Mouse (Mus musculus): ENCODE data around the gene Jup.

DNA sequence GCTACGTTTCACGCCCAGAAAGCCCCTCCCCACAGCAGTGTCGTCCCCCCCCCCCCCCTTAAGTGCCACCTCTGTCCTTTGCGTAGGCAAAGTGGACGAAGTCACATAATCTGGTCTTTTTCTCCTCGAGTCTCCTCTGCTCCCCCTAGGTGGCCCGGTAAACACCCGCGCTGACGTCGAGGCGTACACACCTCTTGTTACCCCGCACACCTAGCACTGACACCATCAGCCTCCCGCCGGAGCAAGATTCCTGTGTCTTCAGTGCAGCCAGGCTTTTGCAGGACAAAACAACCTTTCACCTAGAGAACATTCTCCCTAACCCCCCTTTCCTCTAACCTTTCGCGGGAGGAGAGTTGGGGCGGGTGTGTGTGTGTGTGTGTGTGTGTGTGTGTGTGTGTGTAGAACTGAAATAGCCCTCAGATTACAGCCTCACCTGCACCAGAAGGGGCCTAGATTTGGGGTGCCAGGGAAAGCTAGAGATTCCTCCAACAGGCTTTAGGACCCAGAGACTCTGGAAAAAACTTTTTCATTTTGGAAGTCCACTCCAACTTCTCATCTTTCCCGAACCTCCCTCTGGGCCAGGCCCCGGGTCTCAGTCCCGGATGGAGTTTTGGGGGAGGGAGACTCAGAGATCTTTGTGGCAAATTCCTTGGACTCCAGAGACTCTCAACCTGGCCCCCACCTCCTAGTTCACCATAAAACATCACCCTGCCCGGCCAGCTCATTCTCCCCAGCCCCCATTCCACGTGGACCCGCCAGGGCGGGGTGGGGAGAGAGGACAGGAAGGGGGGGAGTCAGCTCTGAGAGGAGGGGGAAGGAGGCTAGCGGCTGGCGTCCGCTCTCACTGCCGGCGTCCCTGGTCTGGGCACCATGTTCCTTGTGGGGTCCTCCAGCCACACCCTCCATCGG lies 17.6 kb upstream of the Jup start, which contains the start of gene Fkbp10:
- TF ChIP-seq CTCF (IDR thresholded peaks at IDR 0.05) (0 out of 2 replicates have a peak, but pooled peaks have one; percentile 2), EP300 (IDR thresholded peaks at IDR 0.05) (no peak)
